Mouse (Mus musculus) intestine, embryonic 16.5 days (tissue): ENCODE results near the gene Slc11a1. TPM values are rescaled to one million over a fixed set of nuclear protein-coding genes. Genes with fewer than 3 reads are reported as not detected.

Experiments used
- ATAC-seq: fragments of 200-750 bp; cut with Nextera tagmentation; 2 replicates; pipeline ENCODE4 v1.8.0; 2017; ENCODE audit warnings: moderate TSS enrichment, moderate library complexity
- H3K27ac ChIP-seq: fragments of 300-500 bp; sonication (generic); 2 replicates; pipeline ENCODE4 v1.5.1; 2014; ENCODE audit warnings: mild to moderate bottlenecking, low read length
- H3K27me3 ChIP-seq: fragments of 300-500 bp; sonication (generic); replicated peaks from 2 replicates; pipeline ENCODE4 v1.6.1; 2014; ENCODE audit warnings: low read length, control low read depth, mixed read lengths; ENCODE audit not compliant: control insufficient read depth, insufficient read depth
- H3K36me3 ChIP-seq: fragments of 300-500 bp; sonication (generic); 2 replicates; pipeline ENCODE4 v1.6.1; 2014; ENCODE audit warnings: low read length, control low read depth; ENCODE audit not compliant: control insufficient read depth, insufficient read depth
- H3K4me1 ChIP-seq: fragments of 300-500 bp; sonication (generic); 2 replicates; pipeline ENCODE4 v1.6.1; 2014; ENCODE audit warnings: low read length, control low read depth, mixed read lengths; ENCODE audit not compliant: control insufficient read depth, insufficient read depth
- H3K4me2 ChIP-seq: fragments of 300-500 bp; sonication (generic); 2 replicates; pipeline ENCODE4 v1.6.1; 2014; ENCODE audit warnings: low read depth, low read length, control low read depth
- H3K4me3 ChIP-seq: fragments of 300-500 bp; sonication (generic); 2 replicates; pipeline ENCODE4 v1.5.1; 2014; ENCODE audit warnings: mild to moderate bottlenecking, low read length
- H3K9ac ChIP-seq: fragments of 300-500 bp; sonication (generic); 2 replicates; pipeline ENCODE4 v1.6.1; 2014; ENCODE audit warnings: low read depth, low read length
- H3K9me3 ChIP-seq: fragments of 300-500 bp; sonication (generic); 2 replicates; pipeline ENCODE4 v1.6.1; 2016; ENCODE audit warnings: low read length, control low read depth; ENCODE audit not compliant: control insufficient read depth
- WGBS: fragments of 180-500 bp; shearing (Covaris S2); extraction: QIAGEN DNeasy Blood & Tissue Kit; methylation state at CpG from one replicate; pipeline ENCODE4 v1.1.7; 2014; 5-methylcytosine and 5-hydroxymethylcytosine counted together
- polyA plus RNA-seq: library from polyadenylated mRNA; unstranded; fragments of >200 nt; fragmentation: Nextera tagmentation; extraction: Ambion mirVana; gene quantifications from 2 replicates; pipeline ENCODE4 v1.2.1, GENCODE M21; 2015

Slc11a1 gene
- polyA plus RNA-seq, 1 experiment from 2014 or later = 8.0 TPM

DNA sequence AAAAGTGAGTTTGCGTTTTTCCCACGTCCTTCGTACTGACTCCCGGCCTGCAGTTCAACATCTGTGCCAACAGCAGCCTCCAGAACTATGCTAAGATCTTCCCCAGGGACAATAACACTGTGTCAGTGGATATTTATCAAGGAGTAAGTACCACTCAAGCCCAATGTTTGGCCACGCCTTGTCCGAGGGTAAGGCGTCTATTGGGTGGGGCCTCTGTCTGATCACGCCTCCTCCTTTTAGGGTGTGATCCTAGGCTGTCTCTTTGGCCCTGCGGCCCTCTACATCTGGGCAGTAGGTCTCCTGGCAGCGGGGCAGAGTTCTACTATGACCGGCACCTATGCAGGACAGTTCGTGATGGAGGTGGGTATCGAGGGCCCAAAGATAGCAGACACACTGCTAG is 8.4 kb downstream of the Slc11a1 start:
- no peak for ATAC-seq
- Histone ChIP-seq H3K9me3 (no peaks in the 10 kb centered on the region), H3K4me2 (no peak overlapping the region), H3K27me3 (no peaks in the 10 kb centered on the region), H3K4me3 (no peak overlapping the region), H3K36me3 (no peaks in the 10 kb centered on the region), H3K9ac (no peak overlapping the region), H3K4me1 (peaks cover 12% of the 10 kb centered on the region), H3K27ac (no peak overlapping the region)
- WGBS = 75% methylated on average over 13 of the region's 13 CpGs

GRCm38 (mm10) chr1:74384525-74384924 is 9.5 kb downstream of the Slc11a1 start:
- H3K9me3 ChIP-seq = no peaks in the 10 kb centered on the region
- ATAC-seq = no peak
- H3K4me3 ChIP-seq = no peak overlapping the region
- H3K27me3 ChIP-seq = no peaks in the 10 kb centered on the region
- WGBS = 79% methylated on average over 8 of the region's 8 CpGs
- H3K4me2 ChIP-seq = no peak overlapping the region
- no peaks in the 10 kb centered on the region for H3K36me3 ChIP-seq
- no peak overlapping the region for H3K9ac ChIP-seq
- H3K27ac ChIP-seq = no peak overlapping the region
- peaks cover 16% of the 10 kb centered on the region for H3K4me1 ChIP-seq

- H3K9ac ChIP-seq = no peak overlapping the region
- no peaks in the 10 kb centered on the region for H3K27me3 ChIP-seq
- no peak overlapping the region for H3K4me3 ChIP-seq
- peaks cover 20% of the 10 kb centered on the region for H3K4me1 ChIP-seq
- WGBS = 92% methylated on average over 10 of the region's 10 CpGs
- no peak for ATAC-seq
- no peaks in the 10 kb centered on the region for H3K36me3 ChIP-seq
- H3K9me3 ChIP-seq = no peaks in the 10 kb centered on the region
- no peak overlapping the region for H3K27ac ChIP-seq
- H3K4me2 ChIP-seq = no peak overlapping the region
Measured at GRCm38 (mm10) chr1:74385064-74385463, 10.1 kb downstream of the Slc11a1 start.

DNA sequence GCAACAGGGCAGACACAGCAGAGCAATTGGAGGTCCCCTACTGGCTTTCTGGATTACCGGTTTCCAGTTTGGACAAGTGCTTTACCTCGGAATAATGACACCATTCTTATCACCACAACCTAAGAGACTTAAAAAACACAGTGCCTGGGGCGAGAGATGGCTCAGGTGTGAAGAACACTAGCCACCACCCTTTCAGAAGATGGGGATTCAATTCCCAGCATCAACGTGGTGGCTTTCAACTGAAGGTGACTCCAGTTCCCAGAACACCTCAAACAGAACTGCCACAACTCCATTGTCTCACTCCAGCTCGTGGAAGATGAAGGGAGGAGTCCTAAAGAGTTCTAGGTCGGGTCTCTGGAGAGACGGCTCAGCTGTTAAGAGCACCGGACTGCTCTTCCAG is 10.5 kb downstream of the Slc11a1 start:
- H3K4me2 ChIP-seq = no peak overlapping the region
- 85% methylated on average over 8 of the region's 8 CpGs for WGBS
- no peak for ATAC-seq
- no peaks in the 10 kb centered on the region for H3K9me3 ChIP-seq
- peaks cover 24% of the 10 kb centered on the region for H3K4me1 ChIP-seq
- H3K36me3 ChIP-seq = no peaks in the 10 kb centered on the region
- H3K9ac ChIP-seq = no peak overlapping the region
- no peak overlapping the region for H3K4me3 ChIP-seq
- no peak overlapping the region for H3K27ac ChIP-seq
- H3K27me3 ChIP-seq = no peaks in the 10 kb centered on the region

- Histone ChIP-seq H3K9me3 (no peaks in the 10 kb centered on the region), H3K27me3 (no peaks in the 10 kb centered on the region), H3K9ac (peak overlapping the region; percentile 84), H3K27ac (peak overlapping the region; percentile 100), H3K36me3 (no peaks in the 10 kb centered on the region), H3K4me2 (peak overlapping the region; percentile 68), H3K4me3 (peak overlapping the region; percentile 64), H3K4me1 (peaks cover 29% of the 10 kb centered on the region)
- WGBS = 49% methylated on average over 7 of the region's 10 CpGs
- ATAC-seq = no peak
Measured at GRCm38 (mm10) chr1:74386363-74386713, 11.3 kb downstream of the Slc11a1 start.

DNA sequence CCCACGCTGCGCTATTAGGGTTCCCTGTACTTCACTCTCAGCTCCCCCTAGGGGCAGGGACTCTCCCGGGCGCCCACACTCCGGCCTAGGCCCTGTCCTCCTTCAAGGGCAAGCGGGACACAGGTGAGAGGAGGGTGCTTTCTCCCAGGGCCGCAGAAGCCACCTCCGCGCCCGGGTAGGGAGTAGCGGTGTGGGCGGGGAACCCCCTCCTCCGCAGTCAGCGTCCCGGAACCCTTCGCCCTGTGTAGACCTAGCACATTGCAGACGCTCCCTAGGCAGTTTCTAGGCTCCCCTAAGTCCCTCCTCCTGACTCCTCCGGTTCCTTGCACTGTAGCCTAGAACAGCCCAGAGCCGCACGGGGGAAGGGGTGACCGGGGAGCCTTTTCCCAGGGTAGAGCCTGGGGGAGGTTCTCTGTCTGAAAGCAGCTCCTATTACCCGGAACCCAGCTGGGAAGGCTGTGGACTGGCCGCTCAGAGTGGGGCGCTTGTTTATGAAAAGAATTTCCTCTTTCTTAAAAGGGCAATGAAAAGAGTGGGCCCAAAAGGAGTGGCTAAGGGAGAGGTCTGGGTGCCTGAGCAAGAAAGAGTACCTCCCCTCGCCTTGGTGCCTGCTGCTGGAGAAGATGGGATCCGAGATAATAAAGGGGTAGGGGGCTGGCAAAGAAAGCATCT is 11.9 kb downstream of the Slc11a1 start:
- Histone ChIP-seq H3K4me1 (peaks cover 29% of the 10 kb centered on the region), H3K36me3 (no peaks in the 10 kb centered on the region), H3K27me3 (no peaks in the 10 kb centered on the region), H3K27ac (peak overlapping the region; percentile 100), H3K4me2 (peak overlapping the region; percentile 68), H3K4me3 (peak overlapping the region; percentile 64), H3K9ac (peak overlapping the region; percentile 84), H3K9me3 (no peaks in the 10 kb centered on the region)
- peak; percentile 80 for ATAC-seq
- under 1% methylated on average over 26 of the region's 26 CpGs for WGBS

DNA sequence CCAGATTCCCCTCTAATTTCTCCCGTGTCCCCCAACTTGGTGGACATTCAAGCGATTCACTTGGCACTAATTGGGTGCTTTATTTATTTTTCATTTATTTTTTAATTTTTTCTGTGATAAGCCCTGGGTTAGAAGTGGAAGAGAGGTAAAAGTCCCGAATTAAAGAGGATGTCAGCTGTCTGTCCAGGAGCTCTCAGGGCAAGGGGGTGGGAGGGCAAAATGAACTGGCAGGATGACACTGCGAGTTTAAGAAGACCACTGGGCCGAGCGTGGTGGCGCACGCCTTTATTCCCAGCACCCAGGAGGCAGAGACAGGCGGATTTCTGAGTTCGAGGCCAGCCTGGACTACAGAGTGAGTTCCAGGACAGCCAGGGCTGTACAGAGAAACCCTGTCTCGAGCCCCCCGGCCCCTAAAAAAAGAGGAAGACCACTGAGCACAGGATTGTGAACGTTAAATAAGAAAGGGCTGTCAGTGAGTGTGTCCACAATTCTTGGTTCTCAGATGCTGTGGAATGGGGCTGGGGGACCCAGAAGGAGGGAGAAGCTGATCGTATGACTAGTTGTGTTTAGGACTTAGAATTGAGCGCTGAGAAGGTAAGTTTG is 12.5 kb downstream of the Slc11a1 start:
- H3K36me3 ChIP-seq = no peaks in the 10 kb centered on the region
- H3K4me3 ChIP-seq = peak overlapping the region; percentile 64
- peak overlapping the region; percentile 100 for H3K27ac ChIP-seq
- H3K27me3 ChIP-seq = no peaks in the 10 kb centered on the region
- peak overlapping the region; percentile 84 for H3K9ac ChIP-seq
- peak overlapping the region; percentile 68 for H3K4me2 ChIP-seq
- H3K9me3 ChIP-seq = no peaks in the 10 kb centered on the region
- 54% methylated on average over 15 of the region's 15 CpGs for WGBS
- H3K4me1 ChIP-seq = peaks cover 29% of the 10 kb centered on the region
- ATAC-seq = no peak

DNA sequence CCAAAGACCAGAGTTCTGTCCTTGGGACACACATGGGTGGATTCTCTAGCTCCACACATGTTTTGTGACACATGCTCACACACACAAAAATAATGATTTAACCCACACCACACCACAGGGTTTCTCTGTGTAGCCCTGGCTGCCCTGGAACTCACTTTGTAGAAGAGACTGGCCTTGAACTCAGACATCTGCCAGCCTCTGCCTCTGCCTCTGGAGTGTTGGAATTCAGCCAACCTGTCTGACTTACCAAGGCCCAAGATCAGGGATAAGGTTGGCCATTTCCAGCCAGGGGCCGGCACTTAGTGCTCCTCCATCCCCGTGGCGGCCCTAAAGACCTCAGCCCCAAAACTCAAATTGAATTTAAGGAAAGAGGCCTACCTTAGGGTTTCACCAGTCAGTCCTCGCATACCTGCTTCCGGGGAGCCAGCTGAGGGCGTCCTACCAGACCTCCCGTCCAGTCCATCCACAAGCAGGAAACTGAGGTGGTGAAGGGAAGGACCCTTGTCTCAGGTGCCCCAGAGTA is 13.5 kb downstream of the Slc11a1 start:
- Histone ChIP-seq H3K27ac (peak overlapping the region; percentile 52; the same call in 1 of the 2 replicates), H3K9me3 (no peaks in the 10 kb centered on the region), H3K27me3 (no peaks in the 10 kb centered on the region), H3K4me3 (no peak overlapping the region), H3K4me2 (no peak overlapping the region), H3K9ac (no peak overlapping the region), H3K36me3 (peaks cover 3% of the 10 kb centered on the region; the same call in 1 of the 2 replicates), H3K4me1 (peaks cover 32% of the 10 kb centered on the region)
- 79% methylated on average over 7 of the region's 7 CpGs for WGBS
- ATAC-seq = no peak

DNA sequence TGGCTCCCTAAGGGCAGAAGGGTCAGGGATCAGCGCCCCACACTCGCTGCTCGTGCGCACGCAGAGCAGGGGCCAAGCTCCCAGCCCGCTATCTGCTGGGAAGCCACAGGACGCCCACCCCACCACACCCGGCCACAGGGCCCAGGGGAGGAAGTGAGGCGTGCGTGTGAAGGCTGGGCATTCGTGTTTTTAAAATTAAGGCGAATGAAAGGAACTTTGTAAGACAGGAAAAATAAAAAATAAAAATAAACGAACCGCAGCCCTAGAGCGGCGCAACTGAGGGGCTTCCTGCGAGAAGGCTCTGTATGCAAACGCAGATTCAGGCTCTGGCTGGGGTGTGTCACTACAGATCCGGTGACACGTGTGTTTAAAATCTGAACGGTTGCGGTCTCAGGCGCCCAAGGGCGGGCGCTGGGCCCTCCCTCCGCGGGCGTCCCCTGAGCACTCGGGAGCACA is 14.9 kb downstream of the Slc11a1 start:
- Histone ChIP-seq H3K9ac (peak overlapping the region; percentile 98), H3K4me3 (peak overlapping the region; percentile 78), H3K4me2 (peak overlapping the region; percentile 57), H3K9me3 (no peaks in the 10 kb centered on the region), H3K4me1 (peaks cover 39% of the 10 kb centered on the region), H3K36me3 (peaks cover 16% of the 10 kb centered on the region), H3K27ac (peak overlapping the region; percentile 99), H3K27me3 (no peaks in the 10 kb centered on the region)
- ATAC-seq = peak; percentile 25
- WGBS = 5% methylated on average over 29 of the region's 29 CpGs
